Mouse (Mus musculus) naive thymus-derived CD4-positive, alpha-beta T cell, adult 2 months (primary cell): ENCODE results near the gene Hyal3.

ENCODE experiments used
- DNase-seq: peaks from one replicate; pipeline ENCODE4 v3.0.0-alpha.2; 2011; ENCODE audit warnings: low read depth

The Hyal3 gene

DNA sequence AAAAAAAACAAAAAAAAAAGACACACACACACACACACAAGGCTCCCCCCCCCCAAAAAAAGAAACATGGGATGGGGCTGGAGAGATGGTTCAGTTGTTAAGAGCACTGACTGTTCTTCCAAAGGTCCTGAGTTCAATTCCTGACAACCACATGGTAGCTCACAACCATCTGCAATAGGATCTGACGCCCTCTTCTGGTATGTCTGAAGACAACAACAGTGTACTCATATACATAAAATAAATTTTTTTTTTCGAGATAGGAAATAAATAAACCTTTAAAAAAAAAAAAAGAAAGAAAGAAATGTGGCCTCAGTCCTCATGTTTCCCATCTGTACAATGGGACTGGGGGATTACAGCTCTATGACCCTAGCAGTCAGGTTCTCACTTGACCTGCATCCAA, 36.8 kb downstream of the Hyal3 start:
- DNase-seq = no peak

DNA sequence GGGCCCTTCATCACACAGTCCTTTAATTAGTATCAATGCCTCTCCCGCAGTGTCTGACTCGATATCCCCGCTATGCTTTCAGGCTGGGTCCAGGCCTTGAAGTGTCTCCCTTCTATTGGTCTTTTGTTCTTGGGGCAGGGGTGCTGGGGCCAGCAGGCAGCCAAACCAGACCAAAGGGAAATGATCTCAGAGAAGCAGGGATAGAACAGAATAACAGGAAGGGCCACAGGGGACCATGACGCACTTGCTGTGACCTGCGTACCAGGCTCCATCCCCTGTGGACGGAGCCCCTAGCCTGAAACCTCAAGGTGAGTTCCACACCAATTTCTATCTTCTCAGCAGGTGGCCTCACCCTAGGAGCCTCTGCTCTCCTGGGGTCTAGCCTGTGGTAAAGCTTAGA, 37.5 kb downstream of the Hyal3 start:
- no peak for DNase-seq

DNA sequence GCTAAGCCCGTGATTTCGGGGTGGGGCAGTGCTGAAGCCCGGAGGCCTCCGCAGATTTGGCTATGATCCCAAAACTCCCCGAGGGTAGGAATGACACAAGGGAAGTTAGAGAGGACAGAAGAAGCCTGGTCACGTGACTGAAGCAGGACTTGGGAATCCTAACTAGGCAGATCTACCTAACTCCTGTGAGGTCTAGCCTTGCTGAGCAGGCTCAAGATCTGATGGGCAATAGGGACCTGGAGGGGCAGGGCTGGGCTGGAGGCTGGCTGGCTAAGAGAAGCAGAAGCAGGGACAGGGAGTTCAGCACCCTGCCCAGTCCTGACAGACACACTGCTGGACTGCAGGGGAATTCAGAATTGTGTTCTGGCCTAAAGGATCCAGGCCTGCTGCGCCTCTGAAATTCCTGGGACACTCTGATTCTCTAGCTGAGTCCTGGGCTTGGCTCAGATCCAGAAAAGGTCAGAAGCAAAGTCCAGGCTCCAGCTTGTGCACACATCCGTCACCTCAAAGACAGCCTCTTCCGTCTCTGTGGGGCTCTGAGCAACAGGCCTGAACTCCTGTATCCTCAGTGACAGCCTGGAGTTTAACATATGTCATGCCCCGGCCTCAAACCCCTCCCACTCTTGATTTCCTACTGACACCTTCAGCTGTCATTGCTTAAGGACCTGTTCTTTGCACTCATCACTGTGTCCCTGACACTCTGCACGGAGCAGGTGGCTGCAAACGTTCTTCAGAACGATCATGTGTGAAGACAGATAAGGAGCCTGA, 38.3 kb downstream of the Hyal3 start:
- DNase-seq = no peak

DNA sequence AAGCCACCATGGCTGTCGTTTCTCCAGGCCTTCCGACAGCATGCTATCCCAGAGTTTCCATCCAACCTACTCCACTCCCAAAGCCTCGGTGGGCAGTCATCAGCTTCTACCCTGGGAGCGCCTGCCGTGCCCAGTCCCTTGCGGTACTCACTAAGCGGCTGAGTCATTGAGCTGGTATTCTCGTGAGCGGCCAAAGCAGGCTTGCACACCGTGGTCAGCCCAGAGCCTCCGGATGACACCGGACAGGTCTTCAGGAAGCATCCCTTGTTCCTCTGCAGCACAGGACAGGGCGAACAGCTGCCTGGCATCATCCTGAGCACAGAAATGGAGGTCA, 38.9 kb downstream of the Hyal3 start:
- DNase-seq = no peak

DNA sequence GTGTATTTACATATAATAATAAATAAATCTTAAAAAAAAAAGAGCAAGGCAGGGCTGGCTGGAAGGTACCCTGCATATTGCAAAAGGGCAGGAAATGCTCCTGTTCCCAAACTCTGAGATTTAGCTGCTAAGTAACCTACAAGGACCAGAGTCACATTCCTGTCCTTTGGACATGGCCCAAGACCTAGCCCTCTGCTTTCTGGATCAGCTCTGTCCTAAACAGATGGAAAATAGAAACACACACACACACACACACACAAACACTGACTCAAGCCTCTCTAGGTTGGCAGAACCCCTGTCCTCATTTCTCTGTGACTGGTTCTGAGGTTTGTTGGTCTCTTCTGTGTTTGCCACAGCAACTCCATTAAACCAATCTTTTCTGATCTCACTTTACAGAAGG, 40.3 kb downstream of the Hyal3 start:
- DNase-seq = no peak

DNA sequence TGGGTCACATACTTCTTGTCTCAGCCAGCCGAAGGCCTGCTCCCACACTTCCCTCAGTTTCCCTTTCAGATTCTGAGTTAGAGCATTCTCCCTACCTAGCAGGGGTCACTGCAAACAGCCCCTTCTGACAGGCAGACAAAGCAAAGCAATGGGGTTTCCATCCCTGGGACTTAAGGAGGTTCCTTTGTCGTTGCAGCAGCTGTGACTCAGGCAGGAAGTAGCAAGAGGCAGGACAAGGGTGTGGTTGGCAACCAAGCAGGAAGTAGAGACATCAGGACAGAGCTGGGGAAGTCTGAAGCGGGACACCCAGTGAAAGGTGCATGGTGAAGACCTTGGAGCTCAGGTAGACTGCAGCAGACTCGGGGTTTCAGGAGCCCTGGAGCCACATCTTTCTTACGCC, 43.9 kb downstream of the Hyal3 start:
- DNase-seq = peak; percentile 76

DNA sequence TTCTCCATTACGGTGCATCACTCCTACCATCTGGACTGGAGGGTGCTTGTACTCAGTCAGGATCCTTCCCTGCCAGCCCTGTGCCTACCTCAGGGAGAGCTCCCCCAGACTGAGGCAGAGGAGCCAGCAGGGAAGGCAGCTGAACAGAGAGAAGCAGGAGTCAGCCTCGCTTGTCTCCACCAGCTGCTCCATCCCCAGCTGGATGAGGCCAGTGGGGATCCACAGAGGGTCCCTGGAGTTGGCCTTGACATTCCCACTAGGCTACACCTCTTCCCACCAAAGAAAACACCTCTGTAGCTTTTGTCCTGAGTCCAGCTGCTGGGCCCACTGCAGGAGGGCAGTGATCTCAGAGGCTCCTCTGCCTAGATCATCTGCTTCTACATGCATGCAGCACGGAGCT, 44.3 kb downstream of the Hyal3 start:
- DNase-seq = no peak

DNA sequence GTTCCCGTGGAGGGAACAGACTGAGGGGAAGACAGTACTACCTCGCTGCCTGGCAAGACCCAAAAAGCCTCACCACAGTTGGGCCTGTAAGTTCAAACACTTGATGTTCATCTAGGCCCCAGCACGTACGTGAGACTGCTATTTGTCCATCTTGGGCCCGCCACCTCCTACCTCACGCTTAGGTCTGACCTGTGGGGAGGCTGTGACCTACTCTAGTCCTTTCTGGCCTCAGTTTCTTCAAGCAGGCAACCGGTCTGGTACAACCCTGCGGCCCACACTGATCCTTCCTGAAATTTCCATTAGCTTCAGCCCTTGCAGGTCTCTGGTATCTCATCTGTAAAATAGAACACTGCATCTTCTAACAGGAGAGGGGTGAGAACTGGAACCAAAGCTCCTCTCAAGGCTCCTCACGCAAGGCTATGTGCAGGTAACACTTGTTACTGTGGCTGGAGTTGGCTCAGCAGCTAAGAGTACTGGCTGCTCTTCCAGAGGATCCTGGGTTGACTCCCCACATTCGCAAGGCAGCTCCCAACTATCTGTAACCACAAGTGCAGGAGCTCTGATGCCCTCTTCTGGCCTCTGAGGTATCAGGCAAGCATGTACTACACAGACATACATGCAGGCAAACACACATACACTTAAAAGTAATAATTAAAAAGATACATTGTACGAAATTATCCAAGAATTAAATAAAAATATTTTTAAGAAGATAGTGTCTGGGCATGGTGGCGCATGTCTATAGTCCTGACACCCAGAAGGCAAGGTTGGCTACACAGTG, 44.9 kb downstream of the Hyal3 start:
- no peak for DNase-seq

DNA sequence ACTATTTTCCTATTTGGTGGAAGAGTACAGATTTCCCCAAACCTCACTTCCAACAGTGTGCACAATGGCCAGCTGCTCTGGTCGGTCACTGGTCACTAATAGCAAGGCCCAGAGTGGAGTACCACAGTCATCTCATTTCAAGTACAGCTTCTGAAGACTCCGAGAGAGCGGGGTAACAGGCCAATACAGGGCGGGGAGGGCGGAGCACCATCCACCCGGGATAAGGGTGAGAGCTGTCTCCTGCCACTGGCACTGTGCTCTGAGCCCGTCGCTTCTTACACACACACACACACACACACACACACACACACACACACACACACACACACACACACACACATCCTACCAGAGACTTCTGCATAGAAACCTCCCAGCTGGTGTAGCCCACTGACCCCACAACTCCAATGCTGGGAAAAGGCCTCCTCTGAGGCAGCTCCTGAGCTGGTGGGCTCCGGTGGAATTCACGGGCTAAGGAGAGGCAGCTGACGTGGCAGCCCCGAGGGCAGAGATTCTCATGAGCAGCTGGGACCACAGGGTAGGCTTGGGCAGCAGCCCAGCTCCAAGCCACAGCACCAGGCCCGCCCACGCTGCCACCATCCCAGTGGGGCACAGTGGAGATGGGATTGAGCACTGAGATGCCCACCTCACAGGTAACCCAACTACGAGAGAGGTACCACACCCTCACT, 45.7 kb downstream of the Hyal3 start:
- DNase-seq = no peak

DNA sequence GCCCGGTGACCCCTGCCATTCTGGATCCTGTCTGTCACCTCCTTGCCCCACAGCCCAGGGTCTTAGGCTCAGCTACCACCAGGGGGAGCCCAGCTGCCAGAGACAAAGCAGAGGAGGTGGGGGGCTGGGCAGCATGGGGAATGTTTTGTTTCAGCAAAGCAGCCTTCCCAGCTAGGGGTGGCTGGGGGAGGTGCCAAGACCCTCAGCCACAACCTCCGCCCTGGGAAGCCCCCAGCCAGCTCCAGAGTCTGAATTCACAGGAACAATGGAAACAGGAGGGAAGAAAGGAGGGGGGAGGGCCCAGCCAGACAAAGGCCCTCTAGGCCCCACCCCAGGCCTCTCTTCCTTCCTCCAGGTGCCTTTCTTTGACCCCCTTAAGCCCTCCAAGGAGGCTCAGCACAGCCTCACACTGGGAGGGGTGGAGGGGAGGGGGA, 46.2 kb downstream of the Hyal3 start:
- DNase-seq = peak; percentile 89

DNA sequence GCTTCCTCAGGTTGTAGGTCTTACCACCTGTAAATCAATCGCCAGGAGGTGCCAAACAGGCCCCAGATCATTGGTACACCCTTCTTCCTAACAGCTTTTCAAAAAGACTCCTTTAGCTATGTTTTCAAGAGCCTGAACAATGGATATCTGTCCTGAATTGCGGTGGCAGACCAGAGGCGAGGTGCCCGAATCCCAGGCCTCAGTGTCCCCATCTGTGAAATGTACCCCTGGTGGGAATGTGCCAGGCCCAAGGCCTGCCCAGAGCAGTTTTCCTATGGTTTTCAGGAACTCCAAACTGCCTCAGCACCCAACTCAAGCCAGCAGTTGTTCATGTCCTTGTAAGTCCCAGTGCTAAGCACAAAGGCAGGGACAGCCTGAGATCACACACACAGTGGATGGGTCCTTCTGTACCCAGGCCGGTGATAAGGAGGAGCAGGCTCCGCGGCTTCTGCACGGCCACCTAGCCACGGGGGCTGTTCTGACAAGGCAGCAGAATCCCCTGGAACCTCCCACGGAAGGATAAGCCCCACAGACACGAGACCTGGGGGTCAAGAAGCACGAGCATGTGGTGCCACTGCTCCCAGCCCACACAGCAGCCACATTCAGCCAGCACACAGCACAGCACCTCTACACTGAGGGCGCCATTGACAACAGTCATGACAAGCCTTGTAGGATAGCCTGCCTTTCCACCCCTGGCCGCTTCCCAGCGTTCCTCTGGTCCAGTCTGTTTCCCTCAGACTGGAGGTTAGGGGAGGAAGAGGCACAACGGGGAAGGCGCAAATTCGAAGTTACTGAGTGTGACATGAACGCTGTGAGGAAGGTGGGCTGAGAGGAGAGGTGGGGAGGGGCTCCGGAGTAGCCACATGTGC, 47.0 kb downstream of the Hyal3 start:
- no peak for DNase-seq

DNA sequence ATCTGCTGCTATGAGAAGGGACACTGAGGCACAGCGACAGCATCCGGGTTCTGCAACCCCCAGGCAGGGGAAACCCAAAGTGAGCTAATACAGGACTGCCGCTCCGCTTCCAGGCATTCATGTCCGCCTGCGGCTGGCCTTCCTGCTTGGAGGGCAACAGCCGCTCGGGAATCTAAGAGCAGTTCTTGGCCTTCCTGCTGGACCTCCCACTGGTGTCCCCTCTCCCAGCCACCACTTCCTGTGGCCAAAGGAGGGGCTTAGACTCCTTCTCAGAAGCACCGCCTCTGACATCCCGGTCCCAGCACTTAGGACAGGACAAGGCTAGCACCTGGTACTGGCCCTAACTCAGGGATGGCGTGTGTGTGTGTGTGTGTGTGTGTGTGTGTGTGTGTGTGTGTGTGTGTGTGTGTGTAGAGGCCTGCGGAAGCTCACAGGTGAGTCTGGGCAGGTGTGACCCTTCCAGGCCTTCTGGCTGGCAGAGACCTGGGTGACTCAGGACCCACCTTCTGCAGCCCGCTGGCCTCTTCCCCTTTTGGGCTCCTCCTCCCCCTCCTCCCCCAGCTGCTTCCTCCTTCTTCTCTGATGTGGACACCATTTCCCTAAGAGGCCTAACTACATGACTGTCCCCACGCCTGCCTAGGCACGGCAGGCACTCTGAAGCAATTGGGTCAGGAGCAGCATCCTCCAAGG, 48.2 kb downstream of the Hyal3 start:
- no peak for DNase-seq

DNA sequence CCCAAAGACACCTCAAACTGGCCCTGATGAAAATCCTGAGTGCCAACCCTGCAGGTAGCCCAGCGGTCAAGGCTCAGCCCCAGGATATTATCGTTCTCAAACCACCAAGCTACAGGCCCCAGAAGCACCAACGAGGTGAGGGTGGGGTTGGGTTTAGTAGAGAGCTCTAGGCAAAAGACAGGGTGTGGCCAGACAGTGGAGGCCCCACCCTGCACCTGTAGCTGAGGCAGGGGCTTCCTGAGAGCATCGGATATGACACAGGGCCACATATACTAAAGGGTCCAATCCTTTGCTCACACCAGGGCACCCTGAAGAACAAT, 48.8 kb downstream of the Hyal3 start:
- DNase-seq = no peak

DNA sequence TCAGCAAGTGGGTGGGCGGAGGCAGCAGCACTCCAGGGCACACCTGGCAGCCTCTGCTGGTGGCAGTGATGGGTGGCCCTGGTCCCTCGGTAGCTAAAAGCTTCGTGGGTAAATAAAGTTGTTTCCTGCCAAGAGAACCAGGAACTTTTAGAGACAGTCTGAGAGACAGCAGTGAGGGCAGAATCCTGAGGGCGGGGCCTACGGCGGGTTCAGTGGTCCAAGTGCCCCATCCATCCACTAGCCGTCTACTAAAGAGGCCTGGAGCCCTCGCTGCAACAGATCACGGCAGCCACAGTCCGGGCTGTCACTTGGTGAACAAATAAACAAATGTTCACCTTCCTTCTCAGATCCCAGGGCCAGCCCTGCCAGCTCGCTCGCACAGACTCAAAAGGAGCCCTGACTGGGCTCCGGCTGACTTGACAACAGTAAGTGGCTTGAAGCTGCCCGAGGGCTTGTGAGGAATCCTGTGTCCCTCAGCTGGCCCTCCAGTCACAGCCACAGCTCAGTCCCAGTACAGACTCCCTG, 49.3 kb downstream of the Hyal3 start:
- peak; percentile 69 for DNase-seq

DNA sequence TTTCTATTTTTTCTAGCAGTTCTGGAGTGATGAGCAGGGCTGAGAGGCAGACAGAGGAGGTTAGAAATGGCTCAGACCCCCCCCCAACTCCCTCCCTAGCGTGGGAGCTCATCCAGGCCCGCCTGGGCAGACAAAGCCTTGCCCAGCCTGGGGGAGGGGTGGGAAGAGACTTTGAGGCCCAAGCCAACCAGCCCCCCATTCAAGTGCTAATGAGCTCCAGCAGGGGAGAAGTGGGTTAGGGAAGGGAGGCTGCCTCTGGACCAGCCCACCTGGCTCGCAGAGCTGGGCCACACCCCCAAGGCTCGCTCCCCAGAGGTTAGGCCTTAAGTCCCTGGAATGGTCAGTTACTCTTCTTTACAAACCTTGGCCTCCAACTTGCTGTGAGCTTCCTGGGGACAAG, 50.0 kb downstream of the Hyal3 start:
- no peak for DNase-seq

DNA sequence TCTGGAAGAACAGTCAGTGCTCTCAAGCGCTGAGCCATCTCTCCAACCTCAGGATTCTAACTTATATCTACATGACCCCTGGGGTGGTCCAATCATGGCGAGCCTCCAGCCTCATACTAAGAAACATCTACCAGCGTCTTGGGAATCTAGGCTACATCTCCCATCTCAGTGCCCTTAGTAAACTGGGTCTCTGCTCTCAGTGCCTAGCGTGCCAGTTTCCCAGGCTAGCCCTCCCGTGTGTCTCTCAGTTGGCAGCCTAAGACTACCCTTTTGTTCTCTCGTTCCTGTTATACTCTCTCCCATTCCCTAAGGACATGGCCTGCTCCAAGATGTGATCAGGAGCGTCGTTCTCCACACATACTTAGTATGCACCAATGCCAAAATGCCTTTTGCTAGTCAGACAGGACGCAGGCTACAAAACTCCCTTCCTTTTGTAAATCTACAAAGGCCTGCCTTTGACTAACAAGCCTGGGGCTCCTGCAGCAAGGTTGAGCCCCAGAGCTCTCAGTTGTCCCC, 50.8 kb downstream of the Hyal3 start:
- DNase-seq = peak; percentile 39

DNA sequence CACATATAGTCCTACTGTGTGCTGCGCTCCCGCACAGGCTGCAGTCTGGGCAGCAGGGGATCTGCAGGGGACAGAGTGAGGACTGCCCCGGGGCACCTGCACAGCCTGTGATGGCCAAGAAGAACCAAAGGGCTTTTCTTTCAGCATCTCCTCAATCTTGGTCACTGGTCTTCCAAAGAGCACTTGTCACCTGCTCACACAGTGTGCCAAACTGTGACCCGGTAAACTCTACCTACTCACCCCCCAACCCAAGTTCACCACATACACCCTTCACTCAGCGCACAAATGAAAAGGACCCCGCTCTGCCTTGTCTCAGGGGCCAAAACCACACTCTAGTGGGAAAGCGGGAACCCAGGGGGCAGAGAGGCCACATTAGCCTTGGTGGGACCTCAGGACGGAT, 51.2 kb downstream of the Hyal3 start:
- no peak for DNase-seq

DNA sequence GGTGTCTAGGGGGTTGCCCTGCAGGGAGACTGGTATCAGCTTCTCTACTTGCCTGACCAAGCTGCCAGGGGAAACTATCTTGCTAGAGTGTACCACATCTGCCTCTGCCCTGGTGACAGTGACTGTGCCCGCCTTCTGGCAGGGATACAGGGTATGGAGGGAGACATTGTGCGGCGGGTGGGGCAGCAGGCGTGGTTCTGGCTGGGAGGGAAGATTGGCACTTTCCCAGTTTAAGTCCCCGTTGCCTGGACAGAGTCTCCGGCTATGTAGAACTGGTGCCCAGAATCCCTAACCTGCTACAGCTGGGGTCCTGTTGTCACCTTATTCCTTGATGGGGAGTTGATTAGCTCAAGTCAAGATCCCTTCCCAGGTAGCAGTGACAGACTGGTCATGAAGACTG, 51.9 kb downstream of the Hyal3 start:
- DNase-seq = peak; percentile 23

DNA sequence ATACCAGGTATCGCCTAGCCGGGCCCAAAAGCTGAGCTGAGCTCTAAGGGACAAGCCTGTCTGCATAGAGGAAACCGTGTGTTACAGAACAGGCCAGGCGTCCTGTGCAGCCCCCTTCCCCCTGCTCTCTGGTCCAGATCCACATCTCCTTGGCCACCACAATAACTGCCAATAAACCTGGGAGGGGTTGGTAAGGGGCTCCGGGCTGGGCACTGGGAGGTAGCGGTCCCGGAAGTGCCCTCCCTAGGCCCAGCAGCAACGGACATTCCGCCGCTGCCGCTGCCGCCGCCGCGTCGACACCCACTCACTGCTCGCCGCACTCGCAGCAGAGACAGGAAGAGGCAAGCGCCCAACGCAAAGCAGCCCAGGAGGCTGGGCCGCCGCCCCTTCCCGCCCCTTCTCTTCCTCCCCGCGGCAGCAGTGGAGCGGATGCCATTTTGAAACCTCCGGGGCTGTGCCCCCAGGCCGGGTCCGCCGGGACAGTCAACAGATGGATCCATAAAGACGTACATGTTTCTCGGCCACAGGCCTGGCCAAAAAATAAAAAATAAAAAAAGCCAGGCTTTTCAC, 52.6 kb downstream of the Hyal3 start:
- peak; percentile 90 for DNase-seq

DNA sequence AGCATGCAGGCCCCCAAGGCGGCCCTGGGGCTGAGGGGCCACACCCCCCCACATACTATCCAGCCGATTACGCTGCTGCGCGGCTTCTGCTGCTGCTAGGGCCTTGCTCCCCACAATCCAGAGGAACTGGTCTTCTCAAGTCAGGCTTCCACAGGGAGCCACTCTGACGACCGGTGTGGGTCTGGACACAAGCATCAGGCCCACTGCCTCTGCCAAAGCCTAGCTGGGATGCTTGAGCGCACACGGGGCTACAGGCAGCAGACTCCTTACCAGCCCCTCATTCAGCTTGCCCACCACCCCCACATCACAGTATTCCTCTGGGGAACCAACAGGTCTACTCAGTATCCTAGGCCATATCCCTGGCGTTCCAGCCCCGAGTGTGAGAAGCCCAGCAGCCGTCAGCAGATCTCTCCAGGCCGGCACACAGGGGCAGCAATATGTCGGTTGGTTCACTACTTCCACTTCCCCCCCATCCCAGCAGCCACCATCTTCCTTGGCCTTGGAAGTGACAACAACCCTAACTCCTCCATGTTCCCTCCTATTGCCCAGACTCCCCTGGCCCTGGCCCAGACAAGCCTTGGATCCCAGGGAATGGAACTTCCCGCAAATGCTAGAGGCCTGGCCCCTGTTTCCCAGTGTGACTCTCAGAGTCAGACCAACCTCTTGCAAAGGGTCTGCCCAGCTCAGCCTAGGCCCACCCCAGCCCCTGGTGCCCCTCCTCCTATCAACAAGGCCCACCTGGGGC, 53.2 kb downstream of the Hyal3 start:
- peak; percentile 33 for DNase-seq
